Mouse (Mus musculus): ENCODE results near the gene Gtf2ird2. TPM values are rescaled to one million over a fixed set of nuclear protein-coding genes. Genes with fewer than 3 reads are reported as not detected.
A peak's percentile ranks its signal among the peaks of the same experiment; 100 is the strongest.

The Gtf2ird2 gene
- polyA plus RNA-seq, 1 experiment from 2014 or later = 6.9 TPM

DNA sequence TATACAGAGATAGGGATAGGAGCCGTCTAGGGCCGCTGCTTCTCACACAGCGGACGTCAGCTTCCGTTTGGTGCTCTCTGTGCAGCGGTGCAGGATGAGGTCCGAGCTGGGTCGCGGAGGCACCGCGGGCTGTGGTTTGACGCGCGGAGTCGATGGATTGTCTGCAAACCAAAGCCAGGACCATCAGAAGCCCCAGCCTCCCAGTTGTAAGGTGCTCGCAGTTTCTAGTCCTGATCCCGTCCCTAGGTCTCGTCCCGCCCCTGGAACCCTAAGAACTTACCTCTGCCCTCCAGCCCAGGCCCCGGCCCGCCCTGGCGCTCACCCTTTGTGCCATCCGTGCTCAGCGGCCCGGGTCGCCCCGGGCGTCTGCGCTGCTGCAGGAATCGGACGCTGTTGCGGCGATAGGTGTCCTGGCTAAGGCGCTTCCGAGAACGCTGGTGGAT lies 37.9 kb downstream of the Gtf2ird2 start:
- no peak for ATAC-seq (ENCODE audit: insufficient number of reproducible peaks, low FRiP score)
- no peaks in the 10 kb centered on the region for H3K9me3 ChIP-seq (replicated peaks)
- peaks cover 20% of the 10 kb centered on the region for H3K27me3 ChIP-seq (replicated peaks)
- H3K4me3 ChIP-seq = peak overlapping the region; percentile 47
- H3K4me1 ChIP-seq (replicated peaks) = peaks cover 20% of the 10 kb centered on the region
- H3K27ac ChIP-seq (ENCODE audit: poor library complexity, severe bottlenecking) = no peak overlapping the region
- WGBS = 2% methylated on average over 36 of the region's 36 CpGs
- peak overlapping the region; percentile 81 for H3K4me2 ChIP-seq
- peak overlapping the region; percentile 59 for H3K9ac ChIP-seq
- H3K36me3 ChIP-seq = peaks cover 3% of the 10 kb centered on the region

DNA sequence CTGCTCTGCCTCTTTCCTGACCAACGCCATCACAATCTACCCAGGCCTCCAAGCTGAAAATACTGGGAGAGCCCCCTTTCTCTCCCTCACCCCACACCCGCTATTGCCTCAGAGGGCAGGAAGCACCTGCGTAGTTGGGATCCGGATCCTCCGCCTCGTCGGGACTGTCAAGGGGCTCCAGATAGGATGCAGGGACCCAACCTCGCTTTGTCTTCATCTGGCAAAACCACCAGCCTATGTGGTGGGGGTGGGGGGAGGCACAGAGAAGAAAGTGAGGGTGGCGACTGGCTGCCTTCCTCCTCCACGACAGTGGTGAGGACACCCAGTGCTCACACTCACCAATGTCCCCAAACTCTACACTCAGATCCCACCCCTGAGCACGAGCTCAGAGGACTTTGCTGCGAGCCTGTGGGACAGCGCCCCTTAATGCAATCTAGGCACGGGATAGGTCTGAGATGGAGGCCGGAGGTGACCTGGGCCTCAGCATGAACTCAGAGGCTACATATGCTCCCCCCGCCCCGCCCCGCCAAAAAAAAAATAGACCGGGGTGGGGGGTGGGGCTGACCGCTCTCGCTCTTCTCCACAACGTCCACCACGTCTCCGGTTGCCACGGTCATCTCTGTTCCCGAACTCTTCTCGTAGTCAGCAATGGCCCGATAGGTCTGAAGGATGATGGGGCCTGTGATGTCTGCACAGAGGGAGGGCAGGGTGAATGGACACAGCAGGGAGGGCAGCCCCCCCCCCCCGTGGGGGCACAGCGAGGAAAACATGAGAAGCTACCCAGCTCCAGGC lies 41.5 kb downstream of the Gtf2ird2 start:
- Histone ChIP-seq H3K27ac (ENCODE audit: poor library complexity, severe bottlenecking) (no peak overlapping the region), H3K4me2 (no peak overlapping the region), H3K4me3 (no peak overlapping the region), H3K9ac (no peak overlapping the region), H3K36me3 (no peaks in the 10 kb centered on the region), H3K27me3 (replicated peaks) (peaks cover 20% of the 10 kb centered on the region), H3K4me1 (replicated peaks) (peaks cover 38% of the 10 kb centered on the region), H3K9me3 (replicated peaks) (no peaks in the 10 kb centered on the region)
- WGBS = 73% methylated on average over 30 of the region's 30 CpGs
- no peak for ATAC-seq (ENCODE audit: insufficient number of reproducible peaks, low FRiP score)

DNA sequence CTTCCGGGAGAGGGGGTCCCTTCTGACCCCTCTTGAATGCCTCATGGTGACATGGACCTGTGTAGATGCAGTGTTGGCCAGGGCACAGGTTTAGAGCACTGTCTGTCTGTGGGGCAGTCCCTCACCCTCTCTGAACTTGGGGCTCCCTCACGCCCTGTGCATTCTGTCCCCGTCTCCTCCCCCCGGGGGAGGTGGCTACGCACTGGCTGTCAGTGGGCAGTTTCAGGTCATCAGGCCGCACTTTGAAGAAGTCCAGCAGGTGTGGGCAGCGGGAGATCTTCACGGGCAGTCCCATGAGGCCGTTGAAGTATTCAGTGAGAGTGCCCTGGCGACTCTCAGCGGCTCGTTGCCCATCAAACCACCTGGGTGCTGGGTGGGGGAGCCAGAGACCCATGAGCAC lies 43.1 kb downstream of the Gtf2ird2 start:
- ATAC-seq (ENCODE audit: insufficient number of reproducible peaks, low FRiP score) = 0 out of 2 replicates have a peak, but pooled peaks have one; percentile 20
- Histone ChIP-seq H3K4me2 (no peak overlapping the region), H3K9me3 (replicated peaks) (no peaks in the 10 kb centered on the region), H3K4me3 (no peak overlapping the region), H3K36me3 (no peaks in the 10 kb centered on the region), H3K4me1 (replicated peaks) (peaks cover 31% of the 10 kb centered on the region), H3K27me3 (replicated peaks) (peaks cover 15% of the 10 kb centered on the region), H3K27ac (ENCODE audit: poor library complexity, severe bottlenecking) (no peak overlapping the region), H3K9ac (no peak overlapping the region)
- 63% methylated on average over 12 of the region's 12 CpGs for WGBS

DNA sequence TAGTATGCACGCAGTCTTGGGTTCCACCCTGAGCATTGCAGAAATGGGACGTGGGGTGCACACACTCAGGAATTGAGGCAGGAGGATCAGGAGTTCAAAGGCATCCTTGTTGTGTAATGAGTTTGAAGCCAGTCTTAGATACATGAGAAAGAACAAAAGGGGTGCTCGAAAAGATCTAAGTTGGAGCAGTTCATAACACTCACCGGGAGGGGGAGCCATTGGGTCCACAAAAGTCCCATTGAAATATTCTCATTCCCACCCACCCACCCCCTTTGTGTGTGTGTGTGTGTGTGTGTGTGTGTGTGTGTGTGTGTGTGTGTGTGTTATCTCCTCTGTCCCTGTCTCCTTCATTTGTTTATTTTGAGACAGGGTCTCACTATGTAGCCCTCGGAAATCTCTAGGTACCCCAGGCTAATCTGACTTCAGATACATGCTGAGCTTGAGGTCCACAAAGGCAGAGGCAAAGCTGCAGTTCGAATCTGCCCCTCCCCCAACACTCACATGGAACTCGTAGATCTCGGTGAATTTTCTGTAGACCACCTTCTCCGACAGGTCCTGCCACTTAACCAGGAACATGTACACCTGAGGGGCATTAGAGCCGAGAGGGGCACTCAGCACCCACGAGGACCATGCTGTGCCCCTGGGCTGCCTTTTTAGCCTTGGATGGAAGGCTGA lies 43.9 kb downstream of the Gtf2ird2 start:
- H3K9ac ChIP-seq = no peak overlapping the region
- WGBS = 35% methylated on average over 11 of the region's 11 CpGs
- H3K9me3 ChIP-seq (replicated peaks) = no peaks in the 10 kb centered on the region
- ATAC-seq (ENCODE audit: insufficient number of reproducible peaks, low FRiP score) = no peak
- H3K36me3 ChIP-seq = no peaks in the 10 kb centered on the region
- no peak overlapping the region for H3K27ac ChIP-seq (ENCODE audit: poor library complexity, severe bottlenecking)
- peaks cover 7% of the 10 kb centered on the region for H3K27me3 ChIP-seq (replicated peaks)
- H3K4me2 ChIP-seq = peak overlapping the region; percentile 16; the same call in 1 of the 2 replicates
- H3K4me3 ChIP-seq = no peak overlapping the region
- H3K4me1 ChIP-seq (replicated peaks) = peaks cover 33% of the 10 kb centered on the region

GRCm38 (mm10) chr5:134228249-134228638 lies 44.4 kb downstream of the Gtf2ird2 start:
- 50% methylated on average over 6 of the region's 6 CpGs for WGBS
- no peak overlapping the region for H3K9ac ChIP-seq
- H3K9me3 ChIP-seq (replicated peaks) = no peaks in the 10 kb centered on the region
- H3K27ac ChIP-seq (ENCODE audit: poor library complexity, severe bottlenecking) = no peak overlapping the region
- H3K4me3 ChIP-seq = no peak overlapping the region
- no peaks in the 10 kb centered on the region for H3K36me3 ChIP-seq
- H3K4me2 ChIP-seq = peak overlapping the region; percentile 16; the same call in 1 of the 2 replicates
- H3K27me3 ChIP-seq (replicated peaks) = peaks cover 2% of the 10 kb centered on the region
- no peak for ATAC-seq (ENCODE audit: insufficient number of reproducible peaks, low FRiP score)
- H3K4me1 ChIP-seq (replicated peaks) = peaks cover 38% of the 10 kb centered on the region

DNA sequence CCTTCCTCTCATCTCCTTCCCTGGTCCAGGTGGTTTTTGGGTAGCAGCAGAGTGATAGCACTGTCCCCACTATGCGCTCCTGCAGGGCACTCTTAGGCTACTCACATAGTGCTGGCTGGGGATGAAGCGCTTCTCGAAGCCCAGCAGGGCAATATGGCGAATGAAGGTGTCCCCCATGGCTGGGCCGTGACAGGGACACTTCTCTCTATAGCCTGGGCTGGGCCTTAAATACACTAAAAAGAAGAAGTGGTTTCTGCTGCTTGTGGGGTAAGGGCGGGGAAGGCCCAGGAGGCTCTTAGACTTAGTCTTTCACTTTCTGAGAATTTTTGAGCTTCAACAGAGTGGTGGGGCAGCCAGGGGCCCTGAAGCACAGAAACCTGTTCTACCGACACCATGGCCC lies 45.6 kb downstream of the Gtf2ird2 start, which contains the start of gene Ncf1:
Gene Ncf1, minus strand, starts transcription at position 235 of the 400 bp plus-strand sequence.
- Histone ChIP-seq H3K27me3 (replicated peaks) (no peaks in the 10 kb centered on the region), H3K4me2 (no peak within 1 kb of the TSS), H3K9me3 (replicated peaks) (no peaks in the 10 kb centered on the region), H3K4me1 (replicated peaks) (peaks cover 50% of the 10 kb centered on the region), H3K4me3 (no peak within 1 kb of the TSS), H3K27ac (ENCODE audit: poor library complexity, severe bottlenecking) (no peak within 1 kb of the TSS), H3K36me3 (no peaks in the 10 kb centered on the region), H3K9ac (no peak within 1 kb of the TSS)
- no peak for ATAC-seq (ENCODE audit: insufficient number of reproducible peaks, low FRiP score)
- 76% methylated on average over 7 of the region's 7 CpGs for WGBS

GRCm38 (mm10) chr5:134231376-134231775 lies 47.6 kb downstream of the Gtf2ird2 start:
- 68% methylated on average over 5 of the region's 5 CpGs for WGBS
- H3K4me1 ChIP-seq (replicated peaks) = peaks cover 66% of the 10 kb centered on the region
- H3K36me3 ChIP-seq = peaks cover 10% of the 10 kb centered on the region
- H3K9ac ChIP-seq = no peak overlapping the region
- no peak overlapping the region for H3K4me3 ChIP-seq
- no peak for ATAC-seq (ENCODE audit: insufficient number of reproducible peaks, low FRiP score)
- H3K27ac ChIP-seq (ENCODE audit: poor library complexity, severe bottlenecking) = no peak overlapping the region
- no peak overlapping the region for H3K4me2 ChIP-seq
- H3K9me3 ChIP-seq (replicated peaks) = no peaks in the 10 kb centered on the region
- no peaks in the 10 kb centered on the region for H3K27me3 ChIP-seq (replicated peaks)

DNA sequence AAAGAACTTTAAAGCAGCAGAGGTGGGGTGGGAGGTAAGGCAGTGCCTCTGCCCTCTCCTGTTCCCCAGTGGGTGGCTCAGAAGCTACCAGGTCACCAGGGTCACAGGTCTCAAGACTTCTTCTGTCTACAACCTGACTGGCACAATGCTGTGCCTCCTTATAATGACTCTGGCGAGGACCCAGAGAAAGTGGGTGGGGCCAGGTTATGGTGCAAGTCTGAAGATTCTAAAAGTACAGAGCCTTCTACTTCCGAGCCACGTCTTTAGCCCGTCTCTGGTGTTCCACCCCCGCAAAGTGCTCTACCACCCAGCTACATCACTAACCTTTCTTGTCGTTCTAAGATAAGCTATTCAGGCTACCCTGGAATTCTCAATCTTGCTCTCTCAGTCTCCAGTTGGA lies 48.3 kb downstream of the Gtf2ird2 start:
- peaks cover 62% of the 10 kb centered on the region for H3K4me1 ChIP-seq (replicated peaks)
- WGBS = 42% methylated on average over 6 of the region's 6 CpGs
- no peak; the same call in 1 of the 2 replicates for ATAC-seq (ENCODE audit: insufficient number of reproducible peaks, low FRiP score)
- no peaks in the 10 kb centered on the region for H3K27me3 ChIP-seq (replicated peaks)
- no peaks in the 10 kb centered on the region for H3K9me3 ChIP-seq (replicated peaks)
- no peak overlapping the region for H3K27ac ChIP-seq (ENCODE audit: poor library complexity, severe bottlenecking)
- H3K36me3 ChIP-seq = peaks cover 18% of the 10 kb centered on the region
- no peak overlapping the region for H3K4me3 ChIP-seq
- H3K9ac ChIP-seq = no peak overlapping the region
- H3K4me2 ChIP-seq = no peak overlapping the region

DNA sequence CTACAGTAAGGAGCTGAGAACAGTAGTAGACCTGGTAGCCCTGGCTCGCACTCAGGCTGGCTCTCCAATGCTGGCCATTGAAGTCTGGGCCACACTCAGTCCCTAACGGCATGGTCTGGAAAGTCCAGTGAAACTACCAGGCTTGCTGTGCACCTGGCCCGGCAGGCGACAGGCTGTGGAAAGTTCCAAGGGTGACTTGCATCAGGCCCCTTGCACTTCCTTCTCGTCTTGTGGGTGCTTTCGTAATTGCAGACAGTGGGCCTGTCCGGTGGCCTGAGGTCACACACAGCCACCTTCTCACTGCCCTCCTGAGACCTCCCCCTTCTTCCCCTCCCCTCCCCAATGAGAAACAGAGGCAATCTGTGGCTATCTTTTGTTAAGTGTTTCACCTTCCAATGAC lies 48.7 kb downstream of the Gtf2ird2 start:
- peaks cover 61% of the 10 kb centered on the region for H3K4me1 ChIP-seq (replicated peaks)
- H3K36me3 ChIP-seq = peaks cover 22% of the 10 kb centered on the region
- H3K27me3 ChIP-seq (replicated peaks) = no peaks in the 10 kb centered on the region
- H3K4me3 ChIP-seq = no peak overlapping the region
- no peaks in the 10 kb centered on the region for H3K9me3 ChIP-seq (replicated peaks)
- H3K27ac ChIP-seq (ENCODE audit: poor library complexity, severe bottlenecking) = no peak overlapping the region
- H3K4me2 ChIP-seq = no peak overlapping the region
- 34% methylated on average over 7 of the region's 7 CpGs for WGBS
- ATAC-seq (ENCODE audit: insufficient number of reproducible peaks, low FRiP score) = no peak
- H3K9ac ChIP-seq = no peak overlapping the region

DNA sequence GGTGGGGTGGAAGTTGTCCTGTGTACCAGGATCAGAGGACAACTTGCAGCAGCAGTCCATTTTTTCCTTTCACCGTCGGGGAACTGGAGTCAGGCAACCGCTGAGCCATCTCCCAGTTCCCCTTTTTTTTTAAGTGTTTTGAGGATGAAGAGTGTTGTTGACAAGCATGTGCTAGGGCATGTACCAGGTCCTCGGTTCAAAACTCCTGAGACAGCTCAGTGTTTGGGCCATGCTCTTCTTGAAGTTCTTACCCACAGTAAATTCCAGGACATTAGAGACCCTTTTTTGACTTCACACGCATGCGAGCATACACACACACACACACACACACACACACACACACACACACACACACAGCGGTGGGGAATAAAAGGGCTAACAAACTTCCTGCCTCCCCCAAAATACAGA lies 49.4 kb downstream of the Gtf2ird2 start:
- peak overlapping the region; percentile 39; the same call in 1 of the 2 replicates for H3K27ac ChIP-seq (ENCODE audit: poor library complexity, severe bottlenecking)
- WGBS = 53% methylated on average over 7 of the region's 7 CpGs
- H3K9ac ChIP-seq = no peak overlapping the region
- no peak for ATAC-seq (ENCODE audit: insufficient number of reproducible peaks, low FRiP score)
- no peak overlapping the region for H3K4me2 ChIP-seq
- H3K4me1 ChIP-seq (replicated peaks) = peaks cover 55% of the 10 kb centered on the region
- H3K9me3 ChIP-seq (replicated peaks) = no peaks in the 10 kb centered on the region
- H3K27me3 ChIP-seq (replicated peaks) = no peaks in the 10 kb centered on the region
- peaks cover 29% of the 10 kb centered on the region for H3K36me3 ChIP-seq
- H3K4me3 ChIP-seq = no peak overlapping the region

GRCm38 (mm10) chr5:134234205-134234604 lies 50.4 kb downstream of the Gtf2ird2 start:
- no peak overlapping the region for H3K9ac ChIP-seq
- H3K4me1 ChIP-seq (replicated peaks) = peaks cover 49% of the 10 kb centered on the region
- peaks cover 39% of the 10 kb centered on the region for H3K36me3 ChIP-seq
- H3K27ac ChIP-seq (ENCODE audit: poor library complexity, severe bottlenecking) = peak overlapping the region; percentile 70; the same call in 1 of the 2 replicates
- no peaks in the 10 kb centered on the region for H3K9me3 ChIP-seq (replicated peaks)
- H3K27me3 ChIP-seq (replicated peaks) = no peaks in the 10 kb centered on the region
- no peak overlapping the region for H3K4me2 ChIP-seq
- no peak for ATAC-seq (ENCODE audit: insufficient number of reproducible peaks, low FRiP score)
- H3K4me3 ChIP-seq = no peak overlapping the region
- 35% methylated on average over 2 of the region's 2 CpGs for WGBS

Measured in heart, embryonic 12.5 days (tissue).